Mouse (Mus musculus): ENCODE results near the gene Tbc1d9b.
"Not testable (repeated sequence)": the region's sequence is repeated elsewhere in the genome, so short reads cannot be mapped to it uniquely, and the experiment has no call there.

Tbc1d9b gene

DNA sequence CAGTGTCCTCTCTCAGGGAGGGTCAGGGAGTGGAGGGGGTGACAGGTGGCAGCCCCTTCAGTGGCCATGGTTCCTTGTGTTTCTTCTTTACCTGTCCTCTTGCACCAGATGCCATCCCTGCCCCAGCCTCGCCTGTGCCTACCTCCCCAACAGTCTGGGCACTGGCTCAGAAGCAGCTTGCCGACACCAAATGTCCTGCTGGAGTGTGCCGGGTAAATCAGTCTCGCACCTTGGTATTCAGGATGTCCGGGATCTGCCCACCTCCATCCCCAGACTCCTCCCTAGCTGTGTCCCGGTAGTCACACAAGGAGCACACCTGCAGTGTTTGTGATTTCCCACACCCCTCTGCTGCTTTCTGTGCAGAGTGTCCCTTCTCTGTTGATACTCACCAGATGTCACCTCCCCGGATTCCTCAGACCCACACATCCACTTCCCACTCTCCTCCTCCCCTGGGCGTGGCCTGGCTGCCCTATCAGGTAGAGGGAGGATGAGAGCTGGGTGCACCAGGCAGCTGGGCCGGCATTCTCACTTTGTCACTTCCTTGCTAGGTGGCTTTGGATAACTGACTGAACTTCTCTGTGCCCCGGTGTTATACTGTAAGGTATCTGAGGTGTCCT, 7.1 kb downstream of the Tbc1d9b start:
- in situ Hi-C loops (cut with MboI, MseI): no loop called here

DNA sequence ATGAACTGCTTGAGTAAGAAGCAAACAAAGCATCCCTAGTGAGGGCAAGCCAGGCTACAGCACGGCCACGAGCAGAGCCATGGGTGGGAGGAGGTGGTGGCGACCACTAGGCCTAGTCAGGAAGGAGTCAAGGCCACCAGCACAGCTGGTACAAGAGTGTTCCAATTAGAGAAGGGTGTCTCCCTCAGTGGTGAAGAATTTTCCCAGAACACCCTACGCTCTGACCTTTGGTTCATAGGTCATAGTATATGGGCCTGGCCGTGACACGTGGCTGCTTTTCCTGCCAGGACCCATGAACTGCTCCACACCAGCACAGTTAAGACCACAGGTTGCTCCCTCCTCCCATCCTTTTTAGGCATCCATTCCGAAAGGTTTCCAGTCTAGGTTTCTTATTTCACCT, 8.4 kb downstream of the Tbc1d9b start:
- in situ Hi-C loops (cut with MboI, MseI): no loop called here

DNA sequence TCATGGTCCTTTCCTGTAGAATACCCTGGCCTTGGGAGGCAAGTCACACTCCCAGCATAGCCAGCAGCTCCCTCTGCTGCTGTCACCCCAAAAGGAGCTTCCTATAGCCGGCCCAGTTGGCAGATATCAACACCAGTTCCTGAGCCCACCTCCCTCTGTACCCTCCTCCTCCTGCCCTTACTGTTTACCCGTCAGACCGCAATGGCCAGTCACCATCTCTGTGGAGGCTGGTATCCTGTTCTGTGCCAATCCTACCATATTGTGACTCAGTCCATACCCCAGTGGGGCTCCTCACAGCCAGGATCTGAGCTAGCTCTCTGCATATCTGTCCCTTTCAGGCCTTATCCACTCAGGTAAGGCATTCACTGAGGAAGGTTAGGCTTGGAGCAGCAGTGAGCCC, 14.3 kb downstream of the Tbc1d9b start:
- in situ Hi-C loops (cut with MboI, MseI): no loop called here

DNA sequence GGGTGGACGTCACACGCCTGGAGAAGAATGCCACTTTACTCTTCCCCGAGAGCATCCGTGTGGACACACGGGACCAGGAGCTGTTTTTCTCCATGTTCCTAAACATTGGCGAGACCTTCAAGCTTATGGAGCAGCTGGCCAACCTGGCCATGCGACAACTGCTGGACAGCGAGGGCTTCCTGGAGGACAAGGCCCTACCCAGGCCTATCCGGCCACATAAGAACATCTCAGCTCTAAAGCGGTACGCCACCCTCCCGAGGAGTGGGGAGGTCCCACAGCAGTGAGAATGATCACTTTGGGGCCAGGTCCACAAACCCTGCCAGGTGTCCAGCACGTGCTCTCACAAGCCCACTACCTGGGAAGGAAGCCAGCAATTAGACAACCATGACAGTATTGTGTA, 14.9 kb downstream of the Tbc1d9b start:
- in situ Hi-C loops (cut with MboI, MseI): no loop called here

DNA sequence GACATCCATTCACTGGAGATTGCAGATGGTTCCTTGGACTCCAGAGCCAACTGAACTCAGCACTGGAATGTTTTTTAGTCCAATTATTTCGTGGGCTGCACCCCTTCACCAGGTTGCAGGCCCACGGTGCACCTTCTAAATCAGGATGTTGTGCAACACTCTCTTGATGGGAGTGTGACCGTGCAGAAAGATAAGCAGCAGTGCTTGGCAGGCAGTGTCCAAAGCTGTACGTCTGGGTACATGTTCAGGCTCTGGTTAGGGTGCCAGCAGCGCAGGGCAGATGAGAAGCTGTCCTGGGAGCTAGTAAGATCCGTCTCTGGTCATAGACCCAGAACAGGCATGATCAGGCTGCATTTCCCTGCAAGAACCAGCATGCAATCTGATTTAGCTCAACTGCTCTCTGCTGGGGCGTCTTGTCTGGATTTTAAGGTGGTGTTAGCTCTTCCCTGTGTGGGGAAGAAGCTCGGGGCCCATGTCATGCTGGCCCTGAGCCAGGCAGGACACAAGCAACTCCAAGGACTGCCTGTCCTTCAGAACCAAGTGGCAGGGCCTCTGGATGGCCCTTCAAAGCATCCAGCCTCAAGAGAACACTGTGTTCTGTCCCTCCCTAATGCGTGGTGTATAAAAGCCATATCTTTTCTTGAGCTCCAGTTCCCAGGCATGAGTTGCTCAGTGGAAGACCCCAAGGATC, 16.2 kb downstream of the Tbc1d9b start:
- in situ Hi-C loops (cut with MboI, MseI): no loop called here

DNA sequence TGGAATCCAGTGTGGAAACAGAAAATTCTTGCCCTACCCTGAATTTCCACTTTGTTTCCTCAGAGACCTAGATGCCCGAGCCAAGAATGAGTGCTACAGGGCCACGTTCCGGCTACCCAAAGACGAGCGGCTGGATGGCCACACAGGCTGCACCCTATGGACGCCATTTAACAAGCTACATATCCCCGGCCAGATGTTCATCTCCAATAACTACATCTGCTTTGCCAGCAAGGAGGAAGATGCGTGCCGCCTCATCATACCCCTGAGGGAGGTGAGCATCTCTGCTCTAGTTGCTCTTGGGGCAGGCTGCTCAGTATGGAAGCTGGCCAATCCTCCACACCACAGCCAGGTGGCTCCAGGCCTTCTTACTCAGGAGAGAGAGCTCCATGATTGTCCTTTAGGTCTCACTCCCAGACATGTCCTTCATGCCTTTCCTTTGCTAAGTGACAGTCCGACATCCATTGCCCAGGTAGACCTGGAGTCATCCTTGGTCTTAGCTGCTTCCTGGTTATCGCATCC, 16.8 kb downstream of the Tbc1d9b start:
- in situ Hi-C loops (cut with MboI, MseI): no loop called here

DNA sequence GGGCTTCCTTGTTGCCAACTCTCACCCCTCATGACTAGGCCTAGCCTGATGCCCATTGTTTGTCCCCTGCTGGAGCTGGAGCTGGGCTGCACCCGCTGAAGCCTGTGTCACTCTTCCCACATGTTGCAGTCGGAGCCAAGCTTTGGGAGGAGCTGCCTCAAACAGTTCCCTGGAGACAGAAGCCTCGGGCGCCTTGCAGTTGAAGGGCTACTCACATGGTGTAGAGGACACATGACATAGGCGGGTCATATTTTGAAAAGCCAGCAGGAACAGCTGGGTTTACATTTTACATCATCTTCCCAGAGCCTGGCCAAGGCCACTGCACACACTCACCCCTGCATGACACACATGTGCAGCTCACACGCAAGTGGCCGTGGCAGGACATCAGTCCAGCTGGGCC, 18.0 kb downstream of the Tbc1d9b start:
- in situ Hi-C loops (cut with MboI, MseI): no loop called here

DNA sequence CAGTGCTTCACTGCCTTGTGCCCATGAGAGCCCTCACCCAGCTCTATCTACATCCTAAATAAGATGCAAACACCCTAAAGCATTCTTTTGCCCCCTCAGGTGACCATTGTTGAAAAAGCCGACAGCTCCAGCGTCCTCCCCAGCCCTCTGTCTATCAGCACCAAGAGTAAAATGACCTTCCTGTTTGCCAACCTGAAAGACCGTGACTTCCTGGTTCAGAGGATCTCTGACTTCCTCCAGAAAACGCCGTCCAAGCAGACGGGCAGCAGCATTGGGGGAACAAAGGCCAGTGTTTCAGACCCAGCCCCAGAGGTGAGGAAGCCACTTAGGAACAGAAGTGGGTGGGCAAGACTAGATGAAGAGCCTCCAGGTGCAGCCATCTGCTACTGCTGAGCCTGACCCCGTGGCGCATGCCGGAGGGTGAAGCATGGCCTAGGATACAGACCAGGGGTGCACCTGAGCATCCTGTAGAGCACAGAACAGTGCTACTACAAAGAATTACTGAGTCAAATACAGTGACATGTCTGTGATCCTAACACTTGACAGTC, 18.5 kb downstream of the Tbc1d9b start:
- in situ Hi-C loops (cut with MboI, MseI): no loop called here

DNA sequence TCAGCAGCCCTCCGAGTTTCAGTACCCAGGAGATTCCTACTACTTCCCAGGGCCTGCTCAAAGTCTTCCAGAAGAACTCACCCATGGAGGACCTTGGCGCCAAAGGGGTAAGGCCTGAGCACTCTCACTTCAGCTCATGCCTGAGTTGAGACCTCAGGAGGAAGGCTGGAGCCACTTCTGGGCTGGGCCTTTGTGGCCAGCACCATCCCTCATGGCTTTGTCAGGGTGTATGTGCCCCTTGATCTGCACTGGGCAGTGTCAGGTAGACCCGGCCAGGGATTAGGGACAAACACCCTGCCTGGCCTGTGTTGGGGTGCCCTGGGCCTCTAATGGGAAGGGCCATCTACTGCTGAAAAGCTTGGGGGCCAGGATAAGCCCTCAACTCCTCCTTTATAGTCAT, 20.2 kb downstream of the Tbc1d9b start:
- in situ Hi-C loops (cut with MboI, MseI): no loop called here

DNA sequence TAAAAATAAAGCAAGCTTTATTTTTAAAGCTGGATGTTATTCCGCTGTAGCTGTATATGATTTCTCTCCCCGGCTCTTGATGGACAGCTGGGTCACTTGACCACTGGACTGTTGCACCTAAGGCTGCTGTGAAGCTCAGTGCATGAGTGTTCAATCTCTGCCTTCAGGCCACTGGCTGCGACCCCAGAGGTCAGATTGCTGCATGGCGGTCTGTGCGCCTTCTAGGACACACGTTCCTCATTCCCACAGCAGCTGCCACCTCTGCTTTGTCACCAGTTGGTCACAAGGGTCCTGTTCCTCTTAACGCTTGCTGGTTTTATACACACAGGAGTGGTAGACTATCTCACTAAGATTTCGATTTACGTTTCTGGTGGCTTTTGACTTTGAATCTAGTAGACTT, 23.0 kb downstream of the Tbc1d9b start:
- in situ Hi-C loops (cut with MboI, MseI): no loop called here

DNA sequence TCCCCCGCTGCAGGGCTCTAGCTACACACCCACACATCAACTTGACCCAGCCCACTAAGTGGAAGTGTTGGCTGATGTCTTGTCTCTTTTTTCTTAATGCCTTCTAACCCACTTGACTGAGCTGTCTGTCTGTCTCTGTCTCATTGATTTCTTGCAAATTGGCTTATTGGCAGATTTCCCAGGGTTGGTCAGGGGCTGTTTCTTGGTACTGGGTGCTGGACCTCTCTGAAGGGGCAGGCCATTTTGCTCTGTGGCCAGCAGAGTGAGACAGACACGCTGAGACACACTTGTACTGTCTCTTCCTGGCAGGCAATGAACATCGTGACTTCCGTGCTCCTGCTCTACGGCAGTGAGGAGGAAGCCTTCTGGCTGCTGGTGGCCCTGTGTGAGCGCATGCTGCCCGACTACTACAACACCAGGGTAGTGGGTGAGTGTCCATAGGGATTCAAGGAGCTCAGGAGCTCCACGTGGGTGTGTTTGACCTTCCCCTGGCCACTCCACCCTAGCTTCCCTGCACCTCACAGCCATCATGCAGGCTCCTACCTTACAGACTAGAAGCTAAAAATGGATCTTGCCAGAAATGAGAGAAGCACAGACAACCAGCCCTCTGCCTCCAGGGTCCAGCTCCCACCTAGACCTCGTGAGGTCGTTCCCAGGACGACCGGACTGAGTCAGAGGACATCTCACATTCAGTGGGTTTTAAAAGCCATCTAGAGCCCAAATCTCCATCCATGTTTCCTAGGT, 23.8 kb downstream of the Tbc1d9b start:
- in situ Hi-C loops (cut with MboI, MseI): no loop called here

DNA sequence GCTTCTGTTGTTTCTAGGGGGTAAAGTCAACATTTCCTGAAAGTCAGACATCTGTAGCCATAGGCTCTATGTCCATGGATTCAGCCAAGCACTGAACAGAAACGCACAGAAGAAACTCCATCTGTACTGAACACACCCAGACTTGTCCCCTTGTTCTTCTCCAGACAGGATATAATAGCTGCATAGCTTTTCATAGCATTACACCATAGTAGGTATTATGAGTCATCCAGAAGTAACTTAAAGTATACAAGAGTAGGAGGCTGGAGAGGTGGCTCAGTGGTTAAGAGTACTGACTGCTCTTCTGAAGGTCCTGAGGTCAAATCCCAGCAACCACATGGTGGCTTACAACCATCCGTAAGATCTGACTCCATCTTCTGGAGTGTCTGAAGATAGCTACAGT, 24.6 kb downstream of the Tbc1d9b start:
- in situ Hi-C loops (cut with MboI, MseI): no loop called here

DNA sequence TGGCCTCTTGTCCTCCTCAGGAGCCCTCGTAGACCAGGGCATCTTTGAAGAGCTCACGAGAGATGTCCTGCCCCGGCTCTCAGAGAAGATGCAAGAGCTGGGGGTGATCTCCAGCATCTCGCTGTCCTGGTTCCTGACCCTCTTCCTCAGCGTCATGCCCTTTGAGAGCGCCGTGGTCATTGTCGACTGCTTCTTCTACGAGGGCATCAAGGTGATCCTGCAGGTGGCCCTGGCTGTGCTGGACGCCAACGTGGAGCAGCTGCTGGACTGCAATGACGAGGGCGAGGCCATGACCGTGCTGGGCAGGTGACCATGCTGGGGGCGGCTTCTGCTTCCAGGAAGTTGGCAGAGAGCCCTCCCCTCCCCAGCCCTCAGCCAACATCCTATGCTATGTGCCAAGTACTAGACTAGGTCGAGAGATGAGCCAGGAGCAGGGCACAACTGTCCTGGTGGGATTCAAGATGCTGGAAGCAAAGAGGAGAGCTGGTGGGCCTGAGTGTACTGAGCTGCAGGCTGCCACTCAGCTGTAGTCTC, 25.6 kb downstream of the Tbc1d9b start:
- in situ Hi-C loops (cut with MboI, MseI): no loop called here

DNA sequence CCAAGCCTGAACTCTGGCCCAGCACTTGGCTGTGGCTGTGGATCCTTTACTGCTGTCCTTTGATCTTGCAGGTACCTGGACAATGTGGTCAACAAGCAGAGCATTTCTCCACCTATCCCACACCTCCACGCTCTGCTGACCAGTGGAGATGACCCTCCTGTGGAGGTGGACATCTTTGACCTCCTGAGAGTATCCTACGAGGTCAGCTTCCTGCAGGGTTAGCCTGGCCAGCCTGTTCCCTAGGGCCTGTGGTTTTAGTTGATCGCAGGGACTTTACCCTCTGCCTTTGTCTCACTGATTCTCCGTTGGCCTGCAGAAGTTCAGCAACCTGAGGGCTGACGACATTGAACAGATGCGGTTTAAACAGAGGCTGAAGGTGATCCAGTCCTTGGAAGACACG, 27.1 kb downstream of the Tbc1d9b start:
- in situ Hi-C loops (cut with MboI, MseI): no loop called here

DNA sequence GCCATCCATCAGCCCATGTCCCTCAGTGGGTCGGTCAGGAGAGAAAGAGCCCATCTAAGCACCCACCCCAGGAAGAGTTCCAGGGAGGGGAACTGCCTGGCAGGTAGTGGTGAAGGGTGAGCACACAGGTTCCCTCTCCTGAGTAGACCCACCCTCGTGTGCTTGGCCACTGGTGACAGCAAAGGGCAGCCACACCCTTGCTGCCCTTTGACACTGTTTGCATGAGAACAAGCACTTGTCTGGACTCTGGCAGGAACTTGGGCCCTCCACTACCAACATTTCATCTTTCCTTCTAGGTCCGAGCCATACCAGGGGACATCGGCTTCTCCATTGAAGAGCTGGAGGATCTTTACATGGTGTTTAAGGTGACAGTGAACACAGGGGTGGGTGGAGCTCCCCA, 28.2 kb downstream of the Tbc1d9b start:
- in situ Hi-C loops (cut with MboI, MseI): no loop called here

DNA sequence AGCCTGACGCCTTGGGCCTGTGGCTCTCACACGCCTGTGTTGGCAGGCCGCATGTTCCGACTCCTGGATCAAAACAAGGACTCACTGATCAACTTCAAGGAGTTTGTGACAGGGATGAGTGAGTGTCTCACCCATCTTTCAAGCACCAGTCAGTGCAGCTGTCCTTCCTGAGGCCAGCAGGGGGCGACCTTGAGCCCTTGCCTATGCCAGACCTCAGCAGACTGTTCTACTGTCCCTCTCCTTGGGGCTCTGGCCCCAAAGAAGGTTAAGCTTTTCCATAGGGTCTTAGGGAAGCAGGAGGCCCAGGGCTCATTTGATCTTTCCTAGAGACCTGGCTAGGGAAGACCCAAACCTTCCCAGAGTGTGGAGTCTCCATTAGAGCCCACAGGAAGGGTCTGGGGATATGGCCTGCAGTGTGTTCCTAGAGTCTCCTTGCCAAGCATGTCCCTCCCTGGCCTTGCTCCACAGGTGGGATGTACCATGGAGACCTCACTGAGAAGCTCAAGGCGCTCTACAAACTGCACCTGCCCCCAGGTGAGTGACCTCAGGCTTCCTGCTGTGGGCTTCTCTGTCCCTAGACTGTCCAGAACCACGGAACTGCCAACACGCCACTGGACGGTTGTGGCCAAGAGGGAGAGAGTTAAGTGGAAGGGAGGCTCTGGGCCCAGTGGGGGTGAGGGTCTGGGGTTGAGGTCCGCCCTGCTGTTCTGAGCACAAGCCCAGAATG, 30.5 kb downstream of the Tbc1d9b start:
- in situ Hi-C loops (cut with MboI, MseI): loop anchor here (5.0 kb wide), 1 partner anchor 66 kb away; no protein-coding TSS in a partner anchor

DNA sequence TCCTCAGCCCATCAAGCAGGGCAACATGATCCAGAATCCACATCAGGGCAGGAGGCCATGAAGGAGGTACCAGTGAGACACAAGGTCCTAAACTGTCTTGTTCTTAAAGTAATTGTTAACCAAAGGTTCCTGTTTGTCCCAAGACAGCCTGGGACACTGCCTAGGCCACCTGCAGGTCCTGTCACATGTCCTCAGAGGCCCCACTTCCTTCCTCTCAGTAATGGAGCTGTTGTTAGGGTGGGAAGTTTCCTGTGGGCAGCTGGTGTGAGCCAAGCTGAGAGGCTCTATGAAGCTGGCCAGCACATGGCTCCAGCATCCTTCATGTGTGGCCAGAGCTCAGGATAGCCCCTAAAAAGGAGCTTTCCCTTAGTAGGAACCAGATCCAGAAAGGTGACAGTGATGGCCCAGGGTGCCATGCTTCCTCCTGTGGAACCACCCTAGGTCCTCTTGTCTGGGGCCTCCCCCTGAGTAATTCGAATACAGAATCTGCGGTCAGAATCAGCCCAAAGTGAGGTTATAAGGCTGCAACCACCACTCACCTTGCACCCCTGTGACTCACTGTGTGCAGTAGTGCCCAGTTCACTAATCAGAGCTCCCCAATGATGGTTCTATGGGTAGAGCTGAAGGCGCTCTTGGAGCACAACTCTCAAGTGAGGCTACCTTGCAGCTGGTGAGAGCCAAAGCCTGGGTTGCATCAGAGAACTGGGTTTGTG, 31.3 kb downstream of the Tbc1d9b start:
- in situ Hi-C loops (cut with MboI, MseI): loop anchor here (5.0 kb wide), 1 partner anchor 65 kb away; no protein-coding TSS in a partner anchor

DNA sequence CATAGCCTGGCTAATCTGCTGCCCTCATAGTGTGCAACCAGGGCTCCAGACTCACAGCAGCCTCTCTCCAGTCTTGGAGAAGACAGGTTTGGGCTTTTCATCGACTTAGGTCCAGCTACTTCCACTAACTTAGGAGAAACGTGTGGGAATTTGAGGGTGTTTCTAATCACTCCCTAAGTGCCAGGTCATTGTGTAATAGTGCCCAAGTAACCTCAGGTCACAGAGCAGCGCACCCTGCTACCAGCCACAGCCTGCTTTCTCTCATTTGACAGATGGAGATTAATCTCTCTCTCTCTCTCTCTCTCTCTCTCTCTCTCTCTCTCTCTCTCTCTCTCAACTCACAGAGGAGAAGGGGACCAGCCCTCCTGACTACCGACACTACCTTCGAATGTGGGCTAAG, 37.2 kb downstream of the Tbc1d9b start:
- in situ Hi-C loops (cut with MboI, MseI): no loop called here

DNA sequence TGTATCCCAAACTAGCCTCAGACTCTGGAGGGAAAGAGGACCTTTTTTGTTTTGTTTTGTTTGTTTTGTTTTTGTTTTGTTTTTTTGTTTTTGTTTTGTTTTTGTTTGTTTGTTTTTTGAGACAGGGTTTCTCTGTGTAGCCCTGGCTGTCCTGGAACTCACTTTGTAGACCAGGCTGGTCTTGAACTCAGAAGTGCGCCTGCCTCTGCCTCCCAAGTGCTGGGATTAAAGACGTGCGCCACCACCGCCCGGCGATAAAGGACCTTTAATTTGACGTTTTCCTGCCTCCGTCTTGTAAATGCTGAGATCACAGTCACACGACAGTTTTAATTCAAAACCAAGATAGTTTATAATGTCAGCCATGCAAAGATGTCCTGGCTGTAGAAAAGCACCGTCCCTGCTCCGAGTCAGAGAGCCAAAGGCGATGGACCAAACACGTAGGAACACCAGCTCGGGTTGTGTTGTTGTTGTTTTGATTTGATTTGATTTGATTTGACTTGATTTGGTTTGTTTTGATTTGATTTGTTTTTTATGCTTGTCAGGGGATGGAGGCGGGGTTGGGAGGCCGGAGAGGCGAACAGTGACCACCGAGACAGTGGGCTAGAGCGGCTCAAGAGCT, 43.0 kb downstream of the Tbc1d9b start, which contains the start of gene Mrnip:
Gene Mrnip (plus strand): TSS at position 334 of the 619 bp plus-strand sequence.
- in situ Hi-C loops (cut with MboI, MseI): not testable (repeated sequence)

DNA sequence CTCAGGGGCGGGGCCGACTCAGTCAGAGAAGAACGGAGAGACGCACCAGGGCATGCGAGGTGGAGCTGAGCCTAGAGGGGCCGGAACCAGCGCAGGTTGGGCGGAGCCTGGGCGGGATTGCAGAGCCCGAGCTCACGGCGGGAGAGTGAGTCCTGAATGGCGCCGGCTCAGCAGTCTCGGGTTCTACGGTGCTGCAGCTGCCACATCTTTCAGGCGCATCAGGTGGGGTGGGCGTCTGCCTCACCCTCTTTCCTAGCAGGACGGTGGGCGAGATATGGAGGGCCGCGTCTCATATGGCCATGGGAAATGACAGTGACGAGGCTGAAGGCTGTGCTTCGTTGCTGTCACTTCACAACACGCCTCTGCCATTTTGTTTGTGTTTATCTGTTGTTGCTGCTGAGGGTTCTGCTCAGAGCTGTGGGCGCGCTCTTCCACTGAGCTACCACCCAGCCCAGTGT, 43.6 kb downstream of the Tbc1d9b start:
- in situ Hi-C loops (cut with MboI, MseI): no loop called here
